Mouse (Mus musculus): ENCODE measurements around the gene Arih1.

DNA sequence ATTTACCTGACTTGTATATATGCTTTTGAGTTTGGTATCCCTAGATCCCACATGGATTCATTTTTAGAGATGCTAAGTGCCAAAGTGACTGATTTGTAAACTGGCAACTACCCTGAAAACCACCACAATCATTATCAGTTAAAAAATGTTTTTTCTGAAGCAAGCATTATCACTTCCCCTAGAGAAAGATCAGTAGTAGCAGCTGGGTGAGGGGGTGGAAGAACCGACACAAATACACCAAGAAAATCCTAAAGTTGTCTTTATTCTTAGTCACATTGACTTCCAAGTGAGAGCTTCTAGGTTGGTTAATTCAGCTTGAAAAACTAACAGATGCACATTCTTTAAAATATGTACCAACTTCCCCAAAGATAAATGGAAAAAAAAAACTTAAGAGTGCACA, 98.1 kb downstream of the Arih1 start:
- TF ChIP-seq POLR2A (IDR thresholded peaks at IDR 0.05; ENCODE audit: extremely low read depth, insufficient read depth, low read length) (no peak), CTCF (IDR thresholded peaks at IDR 0.05; ENCODE audit: extremely low read depth, insufficient read depth, low read length) (no peak)

Data from cortical plate, adult 2 months (tissue).